Mouse (Mus musculus): ENCODE data around the gene Fam13a.

- TF ChIP-seq POLR2A (IDR thresholded peaks at IDR 0.05; ENCODE audit: borderline replicate concordance, insufficient read depth, low read length) = no peak
- TF ChIP-seq CTCF (IDR thresholded peaks at IDR 0.05; ENCODE audit: borderline replicate concordance, insufficient read depth, low read depth, low read length) = no peak
These were observed 77.5 kb downstream of the Fam13a start for GRCm38 (mm10) chr6:58946840-58947239.
